Mouse (Mus musculus) cerebellum, adult 9-10 months (tissue): ENCODE measurements at regions not wholly inside any gene's neighbourhood (a gene's known extent, or its start where the extent isn't known, plus 50 kb on each side); places are given as distances from the start of the nearest gene placed in this dataset.

Experiments
- DNase-seq: peaks from one replicate; pipeline ENCODE4 v3.0.0; 2022

DNA sequence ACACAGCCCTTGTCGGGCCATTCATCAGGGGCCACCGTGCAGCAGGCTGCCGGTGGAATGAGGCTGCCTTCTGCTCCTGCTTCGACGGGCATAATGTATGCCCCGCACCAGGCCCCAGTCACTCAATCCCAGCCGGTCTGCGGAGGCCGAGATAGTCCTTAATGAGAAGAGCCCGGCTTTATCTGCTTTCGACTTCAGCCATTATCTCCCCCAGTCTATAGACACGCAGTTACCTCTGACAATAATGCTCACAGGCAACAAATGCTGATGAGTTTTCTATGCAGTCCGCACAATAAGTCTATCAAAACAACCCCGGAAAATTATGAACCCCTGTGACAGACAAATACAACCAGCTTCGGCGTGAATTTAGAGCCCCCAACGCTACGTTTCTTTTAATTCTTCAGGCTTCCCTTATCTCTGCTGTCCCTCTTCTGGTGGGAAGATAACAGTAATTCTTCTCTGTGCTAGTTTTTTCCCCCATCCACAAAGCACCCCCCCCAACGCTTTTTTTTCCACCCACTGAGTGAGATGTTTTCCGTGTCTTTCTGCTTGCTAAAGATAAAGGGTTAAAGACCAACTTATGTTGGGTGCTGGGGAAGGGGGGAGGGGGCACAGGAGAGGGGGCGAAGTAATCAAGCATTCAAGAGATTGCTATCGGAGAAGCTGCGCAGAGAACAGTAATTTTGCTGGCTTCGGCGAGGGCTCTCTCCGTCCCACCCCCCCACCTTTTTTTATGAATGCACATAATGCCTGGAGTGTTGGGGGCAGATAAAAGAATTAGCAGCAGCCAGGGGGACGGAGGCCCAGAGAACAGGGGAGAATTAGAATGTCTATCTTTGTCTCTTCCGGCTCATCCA is 117.8 kb downstream of the Mrm1 start:
- no peak for DNase-seq

DNA sequence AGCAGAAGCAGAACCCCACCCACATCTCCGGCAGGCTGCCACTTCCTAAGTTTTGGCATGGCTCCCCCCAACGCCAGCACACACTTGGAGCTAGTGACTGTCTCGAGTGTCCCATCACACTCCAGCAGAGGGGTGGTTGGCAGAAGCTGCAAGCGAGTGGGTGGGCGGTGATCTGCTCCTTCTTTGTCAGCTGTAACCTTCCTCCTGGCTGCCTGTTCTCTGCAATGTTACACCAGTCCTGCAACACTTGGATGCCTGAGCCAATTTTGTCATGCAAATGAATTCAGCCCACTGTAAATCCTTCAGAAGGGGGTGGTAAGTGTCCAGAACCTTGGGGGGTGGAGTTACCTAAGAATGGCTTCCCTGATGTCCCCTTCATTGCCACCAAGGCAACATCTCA is 121.8 kb downstream of the Mrm1 start:
- no peak for DNase-seq

DNA sequence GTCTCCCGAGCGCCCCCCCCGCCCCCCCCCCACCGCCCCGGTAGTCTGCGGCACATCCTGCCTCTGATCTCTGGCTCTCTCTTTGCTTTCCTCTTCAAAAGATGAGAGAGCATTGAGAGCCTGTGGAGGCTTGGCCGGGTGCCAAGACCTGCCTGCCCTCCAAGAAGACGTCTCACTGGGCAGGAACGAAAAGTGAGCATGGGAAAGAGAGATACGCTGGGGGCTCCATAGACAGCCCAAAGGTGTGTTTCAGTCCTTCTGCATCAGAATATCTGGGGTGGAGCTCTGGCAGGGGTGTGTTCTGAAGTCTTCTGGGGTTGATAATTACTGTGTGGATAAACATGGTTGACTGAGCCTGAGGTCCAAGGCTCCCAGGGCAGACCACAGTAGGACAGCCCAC is 126.7 kb downstream of the Mrm1 start:
- DNase-seq: no peak

DNA sequence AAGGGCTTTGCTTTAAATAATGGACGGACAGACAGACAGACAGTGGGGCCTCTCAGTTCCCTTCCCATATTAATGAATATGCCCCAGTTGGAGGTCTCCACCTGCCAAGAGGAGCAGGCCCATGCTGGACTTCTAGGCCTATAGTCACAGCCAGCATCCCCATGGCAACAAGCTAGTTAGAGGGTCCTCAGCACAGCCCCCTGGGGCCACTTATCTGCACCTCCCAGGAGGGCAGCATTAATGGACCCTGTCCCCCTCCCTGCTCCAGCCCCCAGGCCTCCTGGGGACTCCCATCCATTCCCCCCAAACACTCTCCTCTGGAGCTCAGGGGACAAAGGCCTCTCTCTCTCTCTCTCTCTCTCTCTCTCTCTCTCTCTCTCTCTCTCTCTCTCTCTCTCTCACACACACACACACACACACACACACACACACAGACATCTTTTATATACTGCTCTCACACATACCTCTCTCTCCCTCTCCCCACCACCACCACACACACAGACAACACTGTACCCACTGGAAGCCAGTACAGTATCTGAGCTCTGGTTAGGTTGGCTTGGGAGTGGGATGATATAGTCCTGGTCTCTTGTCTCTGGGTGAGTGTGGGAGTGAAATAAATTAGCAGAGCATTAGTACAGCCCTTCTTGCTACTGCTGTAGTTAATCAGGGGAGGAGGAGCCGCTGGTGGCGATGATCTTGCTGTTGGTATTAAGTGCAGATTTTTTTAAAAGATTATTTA is 127.7 kb downstream of the Mrm1 start:
- DNase-seq: no peak

DNA sequence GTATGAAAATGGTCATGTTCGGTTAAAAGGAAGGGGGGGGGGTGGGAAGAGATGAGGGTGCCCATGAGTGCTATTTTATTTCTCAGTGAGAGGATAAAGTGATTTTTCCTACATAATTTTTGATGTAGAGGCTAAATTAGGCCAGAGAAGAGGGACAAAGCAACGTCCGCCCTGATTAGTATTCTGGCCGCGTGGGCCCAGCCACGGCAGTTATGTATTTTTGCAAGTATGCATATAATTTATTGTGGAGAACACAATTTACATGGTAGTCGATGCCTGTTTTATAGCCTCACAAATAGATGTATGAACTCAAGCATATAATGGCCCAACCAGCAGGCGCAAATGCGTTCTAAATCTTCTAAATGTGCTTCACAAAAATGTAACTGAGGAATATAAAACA is 132.8 kb downstream of the Mrm1 start:
- no peak for DNase-seq

DNA sequence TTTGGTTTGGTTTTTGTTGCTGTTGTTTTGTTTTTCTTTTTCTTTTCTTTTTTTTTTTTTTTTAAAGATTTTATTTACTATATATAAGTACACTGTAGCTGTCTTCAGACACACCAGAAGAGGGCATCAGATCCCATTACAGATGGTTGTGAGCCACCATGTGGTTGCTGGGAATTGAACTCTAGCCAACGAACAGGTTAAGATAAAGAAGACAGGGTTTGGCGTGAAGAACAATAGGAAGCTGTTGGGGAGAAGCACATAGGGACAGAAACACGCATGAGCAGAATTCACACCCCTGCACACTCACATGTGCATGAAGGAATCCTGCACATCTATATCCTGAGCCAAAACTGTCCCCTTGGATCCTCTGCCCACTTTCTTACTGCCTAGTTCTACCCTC is 135.0 kb downstream of the Mrm1 start:
- no peak for DNase-seq

DNA sequence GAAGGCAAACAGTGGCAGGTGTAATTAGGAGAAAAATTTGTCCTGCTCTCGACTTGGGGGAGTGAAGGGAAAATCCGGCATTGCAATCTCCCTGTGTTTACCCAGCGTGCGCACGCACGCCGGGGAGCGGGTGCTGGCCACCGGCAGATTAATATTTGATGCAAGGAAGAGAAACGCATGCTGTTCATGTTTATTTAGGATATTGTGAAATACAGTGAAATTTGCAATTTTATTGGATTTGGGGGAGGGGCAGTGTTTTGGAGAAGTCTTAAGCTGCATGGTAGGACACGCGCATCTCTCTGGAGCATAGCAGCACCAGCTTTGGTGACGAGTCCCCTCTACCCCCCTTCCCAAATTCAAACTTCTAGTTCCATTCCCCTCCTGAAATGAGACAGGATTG is 136.4 kb downstream of the Mrm1 start:
- no peak for DNase-seq

DNA sequence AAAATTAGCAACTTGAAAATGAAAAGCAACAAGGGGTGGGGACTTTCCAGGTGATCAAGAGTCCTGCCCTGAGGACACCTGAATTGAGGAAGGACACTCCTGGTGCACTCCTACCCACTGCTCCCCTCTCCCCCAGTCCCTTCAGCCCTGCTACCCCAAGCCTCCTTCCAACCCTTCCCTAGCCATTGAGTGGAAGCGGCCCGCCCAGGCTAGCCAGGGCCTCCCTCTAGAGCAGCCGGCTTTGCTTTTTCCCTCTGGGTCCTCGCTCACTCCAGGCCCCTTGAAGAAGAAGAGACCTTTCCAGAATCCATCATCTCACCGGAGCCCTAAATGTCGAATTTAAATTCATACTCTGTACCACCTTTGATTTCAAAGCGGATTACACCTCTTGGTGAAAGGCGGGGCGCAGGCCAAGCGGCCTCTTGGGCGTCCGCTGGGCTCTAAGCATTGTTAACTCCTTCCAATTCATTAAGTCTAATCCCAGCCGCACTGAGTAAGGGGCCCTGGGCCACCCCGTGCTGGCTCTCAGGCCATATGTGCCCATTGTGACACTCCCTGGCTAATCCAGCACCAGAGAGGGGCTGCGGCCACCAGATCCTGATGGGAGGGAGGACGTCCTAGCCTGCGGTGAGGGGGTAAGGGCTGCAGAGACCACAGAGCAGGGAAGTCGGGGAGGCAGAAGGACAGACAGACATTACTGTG is 142.8 kb downstream of the Mrm1 start:
- DNase-seq: no peak

DNA sequence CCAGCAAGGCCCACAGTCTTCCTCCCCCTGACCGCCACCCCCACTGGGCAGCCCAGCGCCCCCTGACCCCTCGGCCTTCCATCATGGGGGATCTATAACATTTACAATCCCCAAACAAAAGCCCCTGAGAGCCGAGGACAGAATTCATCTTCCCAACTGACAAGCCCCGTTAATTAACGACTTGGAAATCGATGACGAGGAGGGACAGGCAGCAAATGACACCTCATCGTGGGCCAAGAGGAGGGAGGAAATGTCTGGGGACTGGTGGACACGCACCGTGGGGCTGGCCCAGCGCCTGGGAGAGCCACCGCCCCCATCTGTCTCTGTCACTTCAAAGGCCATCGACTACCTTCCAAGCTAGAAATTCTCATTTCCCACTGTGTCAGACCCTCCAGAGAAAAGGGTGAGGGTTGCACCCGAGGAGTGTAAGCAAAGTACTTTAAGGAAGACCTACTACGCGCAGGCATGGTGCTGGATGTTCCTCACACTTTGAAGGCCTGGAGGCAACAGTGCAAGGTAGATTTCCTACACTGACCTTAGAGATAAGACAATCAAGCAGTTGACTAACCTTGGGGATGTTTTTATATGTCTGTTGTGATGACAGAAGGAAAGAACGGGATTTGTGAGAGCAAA is 146.4 kb downstream of the Mrm1 start:
- DNase-seq: no peak

DNA sequence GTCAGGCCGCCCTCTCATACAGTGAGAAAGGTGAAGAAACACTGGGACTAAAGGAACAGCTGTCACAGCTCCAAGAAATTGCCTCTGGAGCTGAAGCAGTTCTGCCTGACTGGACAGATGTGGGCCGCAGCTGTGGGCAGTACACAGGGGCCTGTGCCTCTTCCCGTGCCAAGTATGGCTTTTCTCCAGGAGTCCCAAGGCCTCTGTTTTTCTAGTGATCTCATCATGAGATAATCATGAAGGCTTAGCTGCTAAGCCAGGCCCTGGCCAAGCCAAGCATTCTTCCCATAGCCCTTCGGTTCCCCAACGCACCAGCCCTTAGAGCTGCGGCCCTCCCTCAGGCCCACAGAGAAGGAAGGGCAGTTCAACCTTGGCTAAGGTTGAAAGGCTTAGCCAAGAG is 146.2 kb upstream of the Lhx1 start:
- no peak for DNase-seq

DNA sequence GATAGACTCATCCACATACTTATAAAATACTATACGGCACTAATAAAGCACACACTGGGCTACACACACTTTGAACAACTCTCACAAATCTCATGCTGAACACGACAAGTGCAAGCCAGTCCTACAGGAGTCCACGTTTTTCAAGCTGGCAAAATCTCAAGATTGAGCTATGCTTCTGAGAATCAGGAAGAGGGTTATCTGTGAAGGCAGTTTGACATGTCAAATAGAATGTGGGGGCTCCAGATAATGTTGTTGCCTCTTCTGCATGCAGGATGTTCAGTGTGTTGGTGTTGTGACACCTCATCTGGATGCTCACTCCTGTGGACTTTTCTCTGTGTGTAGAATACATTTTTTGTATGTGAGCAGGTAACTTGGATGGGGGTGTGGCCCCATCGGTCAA is 142.4 kb upstream of the Lhx1 start:
- no peak for DNase-seq

DNA sequence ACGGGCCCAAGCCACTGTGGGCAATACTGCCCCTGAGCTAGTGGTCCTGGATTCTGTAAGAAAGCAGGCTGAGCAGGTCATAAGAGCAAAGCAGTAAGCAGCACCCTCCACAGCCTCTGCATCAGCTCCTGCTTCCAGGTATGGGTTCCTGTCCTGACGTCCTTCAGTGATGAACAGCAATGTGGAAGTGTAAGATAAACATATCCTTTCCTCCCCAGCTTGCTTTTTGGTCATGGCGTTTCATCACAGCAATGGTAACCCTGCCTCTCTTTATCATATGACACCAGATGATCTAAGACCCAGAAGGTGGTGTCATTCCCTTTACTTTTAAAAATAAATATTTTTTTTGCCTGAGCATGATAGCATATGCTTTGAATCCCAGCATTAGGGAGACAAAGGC is 138.9 kb upstream of the Lhx1 start:
- DNase-seq: no peak

DNA sequence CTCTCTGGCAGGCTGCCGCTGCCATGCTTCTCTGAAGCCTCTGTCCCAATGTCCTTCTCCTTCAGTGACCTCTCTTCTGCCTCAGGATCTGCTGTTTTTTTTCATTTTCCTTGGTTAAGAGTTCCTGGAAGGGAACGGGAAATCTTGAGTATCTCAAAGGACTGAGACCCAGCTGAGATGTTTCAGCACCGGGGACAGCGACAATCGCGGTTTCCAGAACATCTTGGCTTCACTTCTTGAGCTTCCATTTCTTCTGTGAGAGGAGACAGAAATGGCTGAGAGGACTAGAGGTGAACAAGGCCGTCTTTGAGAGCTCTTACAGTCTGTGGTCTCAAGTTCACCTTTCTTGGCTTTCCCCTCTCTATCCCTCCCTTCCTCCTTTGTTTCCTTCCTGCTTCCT is 136.6 kb upstream of the Lhx1 start:
- DNase-seq: no peak

DNA sequence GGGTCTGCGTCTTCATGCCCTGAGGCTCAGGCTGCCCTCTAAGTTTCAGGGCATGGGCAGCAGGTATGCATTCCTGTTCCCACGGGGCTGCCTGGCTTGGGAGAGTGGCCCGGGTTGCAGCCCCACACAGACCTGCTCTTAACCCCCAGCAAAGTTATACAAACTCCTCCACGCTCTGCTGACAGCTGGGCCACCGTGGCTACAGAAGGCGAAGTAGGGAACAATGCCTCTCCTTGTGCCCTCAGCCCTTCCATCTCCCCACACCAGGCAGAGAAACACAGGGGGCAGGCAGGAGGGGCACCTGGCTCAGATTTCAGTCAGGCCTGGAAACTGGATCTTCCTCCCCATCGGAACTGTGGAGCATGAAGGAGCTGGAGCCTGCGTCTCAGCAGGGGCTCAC is 135.5 kb upstream of the Lhx1 start:
- DNase-seq: no peak

DNA sequence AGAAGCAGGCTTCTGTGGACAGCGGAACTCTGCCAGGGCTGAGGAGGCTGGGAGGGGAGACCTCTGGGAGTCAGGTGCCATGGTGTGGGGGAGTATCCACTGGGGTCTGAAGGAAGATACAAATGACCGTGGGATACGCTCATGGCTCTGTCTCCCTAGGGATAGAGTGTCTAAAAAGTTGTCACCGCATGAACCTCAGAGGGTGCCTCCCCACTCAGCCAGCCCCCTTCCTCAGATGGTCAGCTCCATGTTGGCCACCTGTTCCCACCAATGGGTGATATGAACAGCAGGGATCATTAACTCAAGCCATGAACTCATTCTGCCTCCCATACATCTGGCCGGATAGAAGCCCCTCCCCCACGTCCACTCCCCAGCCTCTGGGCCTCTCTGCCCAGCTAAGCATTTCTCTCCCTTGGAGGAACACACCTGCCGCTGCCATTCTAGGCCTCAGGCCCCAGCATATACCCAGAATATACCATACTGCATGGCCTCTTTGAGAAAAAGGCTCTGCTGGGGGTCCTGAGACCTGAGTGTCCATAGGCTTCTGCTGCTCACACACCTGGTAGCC is 134.1 kb upstream of the Lhx1 start:
- no peak for DNase-seq

DNA sequence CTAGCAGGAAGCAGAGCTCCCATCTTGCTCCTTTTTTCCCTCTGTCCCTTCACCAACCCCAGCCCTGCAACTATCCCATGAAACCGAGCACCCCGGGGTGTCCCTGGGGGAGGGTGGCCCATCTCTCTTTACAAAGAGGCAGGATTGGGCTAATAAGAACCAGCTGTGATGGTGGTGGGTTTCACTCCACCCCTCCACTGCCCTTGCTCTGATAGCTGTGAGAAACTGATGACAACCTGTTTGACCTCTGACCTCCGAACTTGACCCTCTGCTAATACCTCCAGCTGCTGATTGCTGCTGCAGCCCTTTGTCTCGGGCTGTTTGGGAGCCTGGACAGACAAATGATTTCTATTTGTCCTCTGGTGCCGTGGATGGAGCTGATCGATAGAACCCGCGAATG is 128.1 kb upstream of the Lhx1 start:
- no peak for DNase-seq

DNA sequence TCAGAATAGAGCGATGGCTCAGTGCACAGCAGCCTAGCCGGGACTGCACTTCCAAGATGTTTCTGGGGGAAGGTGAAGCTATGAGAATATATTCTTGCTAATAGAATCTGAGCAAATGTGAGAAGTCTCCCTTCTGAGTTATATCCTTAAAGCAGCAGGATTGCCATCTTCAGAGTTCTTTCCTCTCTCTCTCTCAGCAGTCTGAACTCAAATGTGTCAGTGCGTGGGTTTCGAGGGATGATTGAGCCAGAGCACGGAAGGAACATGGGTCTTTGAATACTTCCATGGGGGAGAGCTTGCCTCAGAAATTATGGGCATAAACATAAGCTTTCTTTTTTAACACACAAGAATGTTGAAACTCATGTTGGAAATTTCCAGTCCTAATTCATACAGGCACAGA is 123.6 kb upstream of the Lhx1 start:
- DNase-seq: no peak

DNA sequence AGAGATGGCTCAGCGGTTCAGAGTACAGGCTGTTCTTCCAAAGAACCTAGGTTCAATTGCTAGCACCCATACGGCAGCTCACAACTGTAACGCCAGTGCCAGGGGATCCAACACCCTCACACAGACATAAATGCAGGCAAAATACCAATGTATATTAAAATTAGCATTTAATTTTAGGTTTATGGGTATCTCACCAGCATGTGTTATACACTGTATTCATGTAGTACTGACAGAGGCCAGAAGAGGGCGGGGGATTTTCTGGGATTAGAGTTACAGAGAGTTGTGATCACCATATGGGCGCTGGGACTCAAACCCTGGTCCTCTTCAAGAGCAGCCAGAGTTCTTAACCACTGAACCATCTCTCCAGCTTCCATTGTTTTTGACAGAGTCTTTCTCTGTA is 121.8 kb upstream of the Lhx1 start:
- DNase-seq: no peak

DNA sequence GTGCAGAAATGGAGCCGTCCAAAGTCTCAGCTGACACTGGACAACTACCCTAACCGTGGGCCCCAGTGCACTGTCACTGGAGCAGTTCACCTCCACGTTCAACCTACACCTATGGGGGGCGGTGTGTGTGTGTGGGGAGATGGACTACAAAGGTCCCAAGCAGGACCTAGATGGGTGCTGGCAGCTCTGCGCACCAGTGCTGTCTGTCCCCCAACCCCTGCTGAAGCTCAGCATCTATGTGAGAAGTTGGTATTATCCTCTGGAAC is 117.7 kb upstream of the Lhx1 start:
- DNase-seq: no peak

DNA sequence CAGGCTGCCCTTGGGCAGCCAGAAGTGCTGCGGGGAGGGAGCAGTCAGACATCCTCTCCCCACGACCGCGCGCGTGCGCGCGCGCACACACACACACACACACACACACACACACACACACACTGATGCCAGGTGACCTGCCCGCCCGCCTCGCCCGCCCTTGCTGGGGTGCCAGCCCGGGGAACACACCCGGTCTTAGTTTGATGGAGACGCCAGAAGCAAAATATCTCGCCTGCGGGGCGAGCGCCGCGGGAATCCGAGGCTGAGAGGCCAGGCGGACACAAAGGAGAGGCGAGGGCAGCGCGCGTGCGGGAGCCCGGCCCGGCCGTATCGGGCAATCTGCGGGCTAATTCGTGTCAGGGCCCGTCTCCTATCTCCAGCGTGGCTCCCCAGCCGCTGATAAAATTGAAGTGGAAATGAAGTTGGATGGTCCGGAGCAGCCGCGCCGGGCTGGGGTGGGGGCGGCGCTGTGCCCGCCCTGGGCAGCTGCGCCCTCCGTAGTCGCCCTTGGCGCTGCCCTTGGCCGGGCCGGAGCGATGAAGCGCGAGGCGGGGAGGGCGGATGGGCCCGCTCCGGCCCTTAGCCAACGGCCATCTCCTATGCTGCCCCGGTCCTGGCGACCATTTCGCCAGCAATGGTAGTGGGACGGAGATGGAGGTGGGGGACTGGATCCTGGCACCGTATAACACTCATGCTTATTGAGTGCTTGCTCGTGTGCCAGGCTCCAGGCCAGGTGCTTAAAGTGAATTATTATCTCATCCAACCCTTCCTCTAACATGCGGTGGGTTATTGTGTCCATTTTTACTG is 117.2 kb upstream of the Lhx1 start:
- DNase-seq: peak; percentile 67

DNA sequence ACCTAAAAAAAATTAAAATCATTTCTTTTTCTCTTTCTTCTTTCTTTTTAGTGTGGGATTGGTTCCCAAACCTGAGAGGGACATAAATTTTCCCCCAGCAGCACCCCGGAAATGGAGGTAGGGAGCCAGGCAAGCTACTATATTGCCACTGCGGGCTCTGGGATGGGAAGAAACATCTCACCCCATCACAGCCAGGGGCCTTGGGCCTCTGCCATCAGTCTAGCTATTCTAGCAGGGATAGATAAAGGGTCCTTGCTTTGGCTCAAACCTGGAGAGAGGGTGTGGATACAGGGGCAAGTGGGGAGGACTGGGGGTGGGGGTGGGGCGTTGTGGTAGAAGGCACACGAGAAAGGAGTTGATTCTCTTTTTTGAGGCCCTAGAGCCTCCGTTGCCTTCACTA is 116.3 kb upstream of the Lhx1 start:
- peak; percentile 26 for DNase-seq

DNA sequence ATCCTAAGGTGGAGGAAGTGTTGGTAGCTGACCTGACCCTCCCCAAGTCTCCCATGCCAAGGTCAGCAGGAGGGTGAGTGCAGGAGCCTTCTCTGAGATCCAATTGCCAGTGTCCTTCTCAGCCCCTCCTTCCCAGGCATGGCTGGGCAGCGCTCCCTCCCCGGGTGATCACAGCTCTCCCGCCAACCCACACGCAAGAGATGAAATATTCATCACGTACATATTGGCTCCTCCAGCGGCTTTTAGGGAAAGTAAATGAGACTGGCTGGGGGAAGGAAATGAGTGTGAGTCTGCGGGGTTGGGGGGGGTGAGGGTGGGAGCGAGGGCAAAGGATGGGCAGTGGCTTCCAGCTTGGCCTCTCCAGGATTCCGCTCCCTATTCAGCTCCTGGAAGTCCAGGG is 113.0 kb upstream of the Lhx1 start:
- no peak for DNase-seq

DNA sequence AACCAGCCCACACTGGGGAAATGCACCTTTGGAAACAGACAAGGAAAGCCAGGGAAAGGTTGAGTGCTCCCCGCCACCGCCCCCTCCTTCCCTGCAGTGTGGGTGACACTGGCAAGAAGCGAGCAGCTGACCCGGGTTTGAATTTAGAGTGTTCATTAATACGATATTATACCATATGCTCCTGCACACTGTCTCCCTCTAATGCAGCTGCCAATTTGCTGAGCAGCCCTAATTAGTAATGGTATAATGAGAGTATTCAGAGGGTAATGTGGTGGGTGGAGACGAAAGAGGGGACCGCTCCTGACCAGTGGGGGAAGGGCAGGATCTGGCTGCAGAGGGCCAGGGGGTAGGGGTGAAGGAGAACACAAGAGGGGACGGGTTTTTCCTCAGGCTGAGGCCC is 111.9 kb upstream of the Lhx1 start:
- no peak for DNase-seq
